Mouse (Mus musculus): Measurements from ENCODE around the gene Samd4b.
A peak's percentile ranks its signal among the peaks of the same experiment; 100 is the strongest.
"Not testable (repeated sequence)": the region's sequence is repeated elsewhere in the genome, so short reads cannot be mapped to it uniquely, and the experiment has no call there.

The Samd4b gene

DNA sequence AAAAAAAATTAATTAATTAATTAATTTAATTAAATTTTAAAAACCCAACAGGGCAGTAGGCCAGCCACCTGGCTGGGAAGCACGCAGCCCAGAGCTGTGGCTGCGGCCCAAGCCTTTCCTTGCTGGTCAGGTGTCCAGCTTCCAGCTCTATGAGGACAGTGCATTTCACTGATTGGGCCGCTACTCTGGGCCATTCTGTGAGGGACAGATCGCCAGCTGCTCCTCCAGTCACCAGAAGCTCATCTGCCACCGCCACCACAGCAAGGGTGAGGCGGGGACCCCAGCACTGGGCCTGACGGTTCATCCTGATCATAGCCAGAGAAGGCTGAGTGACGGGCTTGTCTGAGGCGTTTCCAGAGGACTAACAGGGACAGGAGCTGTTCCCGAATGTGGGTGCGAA is 36.0 kb downstream of the Samd4b start:
- DNase-seq (ENCODE audit: low spot score in 2 of 2) = no peak

- no peak for DNase-seq (ENCODE audit: low spot score in 2 of 2)
Measured at GRCm38 (mm10) chr7:28560856-28561255, 37.1 kb downstream of the Samd4b start.

GRCm38 (mm10) chr7:28558486-28558885 is 39.5 kb downstream of the Samd4b start:
- DNase-seq (ENCODE audit: low spot score in 2 of 2) = peak in 1 of 2 experiments; percentile 45

GRCm38 (mm10) chr7:28557708-28558107 is 40.2 kb downstream of the Samd4b start:
- peak in 1 of 2 experiments; percentile 42 for DNase-seq (ENCODE audit: low spot score in 2 of 2)

DNA sequence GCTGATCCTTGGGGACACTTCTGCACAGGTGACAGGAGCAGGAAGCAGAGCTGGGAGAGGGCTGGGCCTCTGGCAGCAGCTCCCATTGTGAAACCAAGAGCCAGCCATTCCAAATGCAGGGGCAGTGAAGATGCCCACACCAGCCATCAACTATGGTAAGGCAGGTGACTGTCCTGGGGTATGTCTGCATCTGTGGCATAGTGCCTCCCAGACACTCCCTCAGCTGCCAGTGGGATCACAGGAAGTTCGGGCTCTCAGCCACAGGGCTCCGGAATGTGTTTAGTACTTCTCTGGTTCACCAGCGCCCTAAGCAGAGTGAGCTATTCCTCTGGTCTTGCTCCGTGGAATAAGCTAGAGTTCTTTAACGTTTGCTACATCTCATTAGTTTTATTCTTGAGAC is 40.9 kb downstream of the Samd4b start:
- no peak for DNase-seq (ENCODE audit: low spot score in 2 of 2)

- DNase-seq (ENCODE audit: low spot score in 2 of 2) = no peak
Measured at GRCm38 (mm10) chr7:28555939-28556535, 41.9 kb downstream of the Samd4b start.

GRCm38 (mm10) chr7:28553076-28553475 is 44.9 kb downstream of the Samd4b start:
- no peak for DNase-seq (ENCODE audit: low spot score in 2 of 2)

- no peak for DNase-seq (ENCODE audit: low spot score in 2 of 2)
Measured at GRCm38 (mm10) chr7:28547628-28548027, 50.3 kb downstream of the Samd4b start.

DNA sequence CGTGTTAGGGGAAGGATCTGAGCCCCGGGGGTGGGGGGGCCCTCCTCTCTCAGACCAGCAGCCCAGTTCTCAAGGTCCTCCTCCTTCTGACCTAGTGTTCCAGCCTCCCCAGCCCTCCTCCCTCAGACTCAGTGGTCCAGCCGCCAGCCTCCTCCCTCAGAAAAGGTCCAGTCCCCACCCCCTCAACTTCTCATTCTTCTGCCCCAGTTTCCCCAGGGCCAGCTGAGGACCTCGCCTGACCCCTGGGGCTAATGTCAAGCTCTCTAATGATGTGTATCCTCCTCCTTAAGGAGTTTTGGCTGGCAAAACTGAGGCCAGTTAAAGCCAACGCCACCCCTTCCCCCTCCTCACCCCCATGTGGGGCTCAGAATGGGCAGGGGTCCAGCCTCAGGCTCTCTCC is 50.8 kb downstream of the Samd4b start, which contains the start of gene Nccrp1:
Gene Nccrp1, minus strand, starts transcription at position 101 of the 400 bp plus-strand sequence.
- DNase-seq (ENCODE audit: low spot score in 2 of 2) = no peak

DNA sequence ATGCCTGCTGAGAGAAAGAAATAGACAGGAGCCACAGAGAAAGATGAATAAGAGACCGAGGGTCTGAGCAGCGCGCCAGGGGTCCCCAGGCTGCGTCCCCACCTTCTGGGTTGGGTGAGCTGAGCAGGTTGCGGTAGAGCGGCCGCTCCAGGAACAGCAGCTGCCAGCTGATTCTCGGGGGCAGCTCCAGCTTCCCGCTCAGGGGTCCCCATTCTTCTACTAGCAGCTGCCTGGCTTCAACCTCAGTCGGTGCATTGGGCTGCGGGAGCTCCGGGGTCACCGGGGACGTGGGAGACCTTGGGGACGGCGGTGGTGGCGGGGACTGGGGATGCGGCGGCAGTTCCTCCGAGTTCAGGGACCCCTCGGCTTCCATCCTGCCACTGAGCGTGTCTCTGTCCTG is 51.3 kb downstream of the Samd4b start:
- no peak for DNase-seq (ENCODE audit: low spot score in 2 of 2)

- no peak for DNase-seq (ENCODE audit: low spot score in 2 of 2)
Measured at GRCm38 (mm10) chr7:28545891-28546210, 52.1 kb downstream of the Samd4b start.

DNA sequence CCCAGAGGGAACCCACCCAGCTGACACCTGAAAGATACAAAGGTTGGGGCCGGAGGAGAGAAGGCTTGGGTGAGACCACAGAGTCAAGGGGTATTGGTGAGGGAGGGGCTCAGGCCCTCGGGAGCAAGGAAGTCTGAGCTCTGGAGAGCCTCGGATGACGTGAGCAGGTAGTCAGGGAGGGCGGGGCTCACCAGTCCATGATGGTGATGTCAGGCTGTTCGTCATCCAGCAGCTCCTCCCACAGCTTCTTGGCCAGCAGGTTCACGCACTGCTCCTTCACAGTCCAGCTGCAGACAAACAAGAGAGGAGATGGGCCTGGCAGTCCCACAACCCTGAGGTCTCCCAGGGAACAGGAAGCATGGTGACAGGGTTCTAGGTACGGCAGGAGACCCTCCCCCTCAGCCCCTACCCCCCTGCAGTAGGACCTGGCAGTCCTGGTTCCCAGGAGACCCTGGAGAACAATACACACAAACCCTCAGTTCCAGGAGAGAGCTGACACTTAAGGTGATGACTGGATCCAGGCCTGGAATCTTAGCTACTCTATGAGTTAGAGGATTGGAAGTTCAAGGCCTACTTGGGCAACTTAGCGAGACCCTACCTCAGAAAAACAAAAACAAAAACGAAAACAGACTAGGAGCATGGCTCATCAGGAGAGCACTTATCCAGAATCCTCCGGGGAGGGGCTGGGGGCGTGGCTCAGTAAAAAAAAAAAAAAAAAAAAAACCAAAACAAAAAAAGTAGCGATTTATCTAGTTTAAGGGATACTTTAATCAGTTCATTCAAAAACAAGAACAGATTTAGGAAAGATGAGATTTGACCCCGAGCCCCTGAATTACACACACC is 52.7 kb downstream of the Samd4b start:
- no peak for DNase-seq (ENCODE audit: low spot score in 2 of 2)

DNA sequence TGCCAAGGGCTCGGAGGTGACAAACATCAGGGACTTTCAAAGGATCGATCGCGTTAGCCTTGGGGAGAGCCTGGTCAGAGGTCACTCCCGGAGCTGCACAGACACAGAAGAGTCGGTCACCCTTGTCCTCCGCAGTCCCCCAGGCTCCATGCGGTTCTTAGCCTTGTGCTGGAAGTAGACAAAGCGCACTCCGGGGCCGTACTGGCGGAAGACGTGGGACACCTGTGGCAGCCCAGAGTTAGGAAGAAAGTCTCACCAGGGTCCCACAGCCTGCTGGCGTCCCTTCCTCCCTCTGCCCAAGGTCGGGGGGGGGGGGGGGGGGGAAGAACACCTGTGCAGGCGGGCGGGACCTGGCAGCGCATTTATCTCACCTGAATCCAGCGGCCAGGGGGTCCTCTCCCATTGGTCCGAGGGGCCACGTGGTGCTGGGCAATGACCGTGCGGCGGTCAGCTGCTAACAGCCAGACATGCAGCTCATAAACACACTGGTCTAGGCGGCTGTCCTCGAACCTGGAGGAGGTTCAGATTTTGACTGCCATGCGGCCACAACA is 53.8 kb downstream of the Samd4b start:
- DNase-seq (ENCODE audit: low spot score in 2 of 2) = no peak

DNA sequence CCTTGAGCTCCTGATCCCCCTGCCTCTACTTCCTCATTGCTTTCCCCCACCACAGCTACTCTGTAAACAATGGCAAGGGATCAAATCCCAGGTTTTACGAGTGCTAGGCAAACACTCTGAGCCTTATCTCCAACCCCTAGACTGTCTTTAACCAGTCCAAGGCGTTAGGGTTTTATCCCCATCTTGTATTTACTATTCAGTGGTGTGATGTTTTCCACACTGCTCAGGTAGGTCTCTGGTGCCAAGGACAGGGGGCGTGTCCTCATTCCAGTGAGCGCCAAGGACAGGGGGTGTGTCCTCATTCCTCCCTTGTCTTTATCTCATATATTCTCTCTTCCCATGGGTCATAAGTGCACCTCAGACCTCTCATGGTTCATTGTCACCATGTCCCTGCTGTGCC is 57.4 kb downstream of the Samd4b start, which contains the start of gene Sycn:
Gene Sycn, plus strand, starts transcription at position 360 of the 400 bp plus-strand sequence.
- DNase-seq (ENCODE audit: low spot score in 2 of 2) = no peak

GRCm38 (mm10) chr7:28538886-28539285 is 59.1 kb downstream of the Samd4b start:
- not testable (repeated sequence) for DNase-seq (ENCODE audit: low spot score in 2 of 2)

DNA sequence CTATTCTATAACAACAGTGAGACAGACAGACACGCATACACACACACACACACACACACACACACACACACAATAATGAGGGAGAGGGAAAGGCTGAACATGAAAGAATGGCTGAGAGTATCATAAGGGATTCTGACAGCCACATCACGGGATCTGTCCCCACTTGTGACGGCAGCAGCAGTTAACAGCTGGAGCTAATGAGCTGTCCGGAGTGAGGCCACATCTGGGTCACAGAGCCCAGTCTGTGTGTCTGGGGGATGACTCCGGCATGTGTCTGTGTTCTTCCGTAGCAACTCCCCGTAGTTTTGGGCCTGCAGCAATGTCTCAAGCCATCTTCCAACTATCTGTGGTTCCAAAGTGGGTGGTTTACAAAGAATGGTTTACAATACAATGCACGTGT is 65.9 kb downstream of the Samd4b start:
- DNase-seq (ENCODE audit: low spot score in 2 of 2) = no peak

GRCm38 (mm10) chr7:28527922-28528719 is 69.8 kb downstream of the Samd4b start:
- peak; percentile 40 to 65 for DNase-seq (ENCODE audit: low spot score in 2 of 2)

DNA sequence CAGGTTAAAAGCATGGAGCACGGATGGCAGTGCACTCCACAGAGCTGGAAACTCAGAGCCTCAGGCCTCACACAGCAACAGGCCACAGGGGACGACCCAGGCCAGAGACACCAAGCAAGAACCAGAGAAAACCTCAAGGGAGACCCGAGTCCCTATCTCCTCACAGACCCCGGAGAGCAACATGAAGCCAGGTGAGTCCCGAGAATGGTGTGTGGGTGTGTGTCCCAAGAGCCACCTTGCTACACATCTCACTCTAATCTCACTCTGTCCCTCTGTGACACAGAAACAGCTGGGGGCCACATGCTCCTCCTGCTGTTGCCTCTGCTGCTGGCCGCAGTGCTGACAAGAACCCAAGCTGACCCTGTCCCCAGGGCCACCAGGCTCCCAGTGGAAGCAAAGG is 75.4 kb downstream of the Samd4b start, which contains the start of gene Ifnl3:
Gene Ifnl3, plus strand, starts transcription at position 301 of the 400 bp plus-strand sequence.
- DNase-seq (ENCODE audit: low spot score in 2 of 2) = not testable (repeated sequence)

GRCm38 (mm10) chr7:28511441-28511840 is 86.5 kb downstream of the Samd4b start:
- DNase-seq (ENCODE audit: low spot score in 2 of 2) = no peak

- DNase-seq (ENCODE audit: low spot score in 2 of 2) = not testable (repeated sequence)
Measured at GRCm38 (mm10) chr7:28510405-28510974, 87.5 kb downstream of the Samd4b start, which contains the start of gene Ifnl2. Ifnl2 (minus strand) TSS chr7:28510455.

DNA sequence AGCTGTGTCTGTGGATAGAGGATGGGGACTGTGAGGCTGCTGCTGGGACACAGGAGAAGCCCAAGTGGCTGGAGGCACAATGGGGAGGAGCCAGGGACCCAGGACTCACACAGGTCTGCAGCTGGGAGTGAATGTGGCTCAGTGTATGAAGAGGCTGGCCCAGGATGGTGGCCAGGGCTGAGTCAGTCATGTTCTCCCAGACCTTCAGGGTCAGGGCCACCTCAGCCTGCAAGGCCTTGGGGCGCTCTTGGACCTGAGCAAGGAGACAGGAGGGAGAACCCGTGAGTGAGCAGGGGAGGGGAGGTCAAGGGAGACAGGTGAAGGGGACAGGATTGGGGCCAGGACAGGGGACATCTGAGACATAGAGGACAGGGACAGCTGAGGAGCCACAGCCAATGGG is 88.8 kb downstream of the Samd4b start:
- DNase-seq (ENCODE audit: low spot score in 2 of 2) = not testable (repeated sequence)

All from right cerebral cortex, postnatal 10 days (tissue).